Mouse (Mus musculus): ENCODE results near the gene Rpl36.

- no peak for TF ChIP-seq CTCF (IDR thresholded peaks at IDR 0.05; ENCODE audit: control insufficient read depth, insufficient read depth, insufficient read length)
- TF ChIP-seq MAX (IDR thresholded peaks at IDR 0.05) = no peak
- TF ChIP-seq MYOG (IDR thresholded peaks at IDR 0.05; ENCODE audit: control insufficient read depth, extremely low read depth, insufficient read length) = no peak
Measured at GRCm38 (mm10) chr17:56608699-56609098, 4.5 kb upstream of the Rpl36 start.

Data from C2C12 (cell line).